Comparison of ENCODE assay signal across 8 mouse cellular contexts in the genomic region with DNA sequence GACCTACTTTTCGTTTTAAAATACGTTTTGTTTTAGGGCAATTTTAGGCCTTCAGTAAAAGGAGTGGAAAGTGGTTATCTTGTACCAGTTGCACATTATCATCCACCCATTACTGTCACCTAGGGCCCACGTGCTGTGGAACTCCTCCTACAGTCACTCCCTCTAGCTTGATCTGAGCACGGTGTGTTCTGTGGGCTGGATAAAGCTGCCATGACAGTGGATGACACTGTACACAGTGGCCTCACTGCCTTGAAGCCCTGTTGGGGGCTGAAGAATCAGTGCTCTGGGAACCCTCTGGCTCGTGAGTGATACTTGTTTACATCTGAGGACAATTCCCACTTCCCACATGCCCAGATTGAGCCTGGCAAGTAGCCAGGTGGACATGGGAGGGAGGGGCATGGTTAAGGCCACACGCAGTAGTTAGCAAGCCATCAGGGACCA. TPM values are rescaled to one million over a fixed set of nuclear protein-coding genes. Genes with fewer than 3 reads are reported as not detected.
A peak's percentile ranks its signal among the peaks of the same experiment; 100 is the strongest.
DNase-seq lines count a peak whose midpoint lies in the region; ATAC-seq and TF ChIP-seq lines count a peak whose summit lies in the region.

No protein-coding gene starts in this region.

- ATAC-seq in granulocyte monocyte progenitor cell, adult 5-6 weeks (replicated peaks; ENCODE audit: poor library complexity, severe bottlenecking) = peak; percentile 24; the same call in 1 of the 2 replicates
- ATAC-seq in lung, postnatal 0 days = peak; percentile 15

- WGBS in kidney, adult 2 months = 4% methylated on average over 6 of the region's 6 CpGs
- WGBS in lung, postnatal 0 days = 2% methylated on average over 6 of the region's 6 CpGs

- no peaks in the 10 kb centered on the region for H3K9me3 ChIP-seq in ES-Bruce4 (replicated peaks; ENCODE audit: control insufficient read depth, insufficient read depth, low read length, poor library complexity, severe bottlenecking)
- H3K9me3 ChIP-seq in lung, postnatal 0 days (ENCODE audit: low read length) = no peaks in the 10 kb centered on the region

- H3K4me1 ChIP-seq in ES-Bruce4 (ENCODE audit: control insufficient read depth, insufficient read depth, low read length) = peaks cover 2% of the 10 kb centered on the region
- peaks cover 26% of the 10 kb centered on the region for H3K4me1 ChIP-seq in kidney, adult 2 months (ENCODE audit: control insufficient read depth, insufficient read depth, low read length)
- H3K4me1 ChIP-seq in lung, postnatal 0 days (ENCODE audit: insufficient read depth, low read depth, low read length) = peaks cover 32% of the 10 kb centered on the region

- H3K4me3 ChIP-seq in ES-Bruce4 (ENCODE audit: low read depth, low read length) = peak overlapping the region; percentile 96
- H3K4me3 ChIP-seq in kidney, adult 2 months (ENCODE audit: insufficient read depth, low read depth, low read length) = peak overlapping the region; percentile 94
- H3K4me3 ChIP-seq in lung, postnatal 0 days (ENCODE audit: low read depth, low read length) = peak overlapping the region; percentile 79

- no peak for TF ChIP-seq POLR2A in ES-Bruce4 (IDR thresholded peaks at IDR 0.05; ENCODE audit: insufficient read depth, low read length)
- no peak for TF ChIP-seq POLR2A in kidney, adult 2 months (IDR thresholded peaks at IDR 0.05; ENCODE audit: low read depth, low read length)

- DNase-seq in B cell, adult 2 months = peak; percentile 22 to 33
- DNase-seq in cerebellum, adult 11-12 months = peak; percentile 75
- DNase-seq in kidney, adult 2 months = peak; percentile 42
- peak; percentile 67 for DNase-seq in lung, postnatal 0 days (ENCODE audit: low spot score)
- peak; percentile 45 for DNase-seq in skeletal muscle tissue, adult 2 months (ENCODE audit: low read depth, low spot score)
- DNase-seq in layer of hippocampus, adult 8-10 months (ENCODE audit: low spot score in 2 of 2) = no peak

- H3K4me2 ChIP-seq in lung, postnatal 0 days (replicated peaks; ENCODE audit: low read depth, low read length) = peak overlapping the region; percentile 79

- TF ChIP-seq CTCF in ES-Bruce4 (IDR thresholded peaks at IDR 0.05; ENCODE audit: low read depth, low read length) = no peak
- no peak for TF ChIP-seq CTCF in kidney, adult 2 months (conservative IDR thresholded peaks at IDR 0.05; ENCODE audit: insufficient read depth, insufficient read length, low read depth, low read length)
- no peak for TF ChIP-seq CTCF in lung, postnatal 0 days (IDR thresholded peaks at IDR 0.05)

- H3K9ac ChIP-seq in ES-Bruce4 (ENCODE audit: low read depth, poor library complexity, severe bottlenecking) = peak overlapping the region; percentile 72
- H3K9ac ChIP-seq in lung, postnatal 0 days (replicated peaks; ENCODE audit: low read depth) = peak overlapping the region; percentile 70

- no peak overlapping the region for H3K27ac ChIP-seq in ES-Bruce4 (ENCODE audit: insufficient read depth, low read length)
- H3K27ac ChIP-seq in kidney, adult 2 months (ENCODE audit: insufficient read depth, low read depth, low read length) = peak overlapping the region; percentile 65
- peak overlapping the region; percentile 95 for H3K27ac ChIP-seq in lung, postnatal 0 days (ENCODE audit: low read length)

- peaks cover 5% of the 10 kb centered on the region for H3K36me3 ChIP-seq in ES-Bruce4 (ENCODE audit: control insufficient read depth, insufficient read depth, low read length, poor library complexity, severe bottlenecking)
- no peaks in the 10 kb centered on the region for H3K36me3 ChIP-seq in kidney, adult 2 months (ENCODE audit: control insufficient read depth, insufficient read depth, low read length)
- H3K36me3 ChIP-seq in lung, postnatal 0 days (ENCODE audit: insufficient read depth, low read length) = peaks cover 1% of the 10 kb centered on the region; the same call in 1 of the 2 replicates

- no peak for TF ChIP-seq EP300 in ES-Bruce4 (IDR thresholded peaks at IDR 0.05; ENCODE audit: insufficient read depth, low read depth, low read length)
- no peak for TF ChIP-seq EP300 in lung, postnatal 0 days (IDR thresholded peaks at IDR 0.05)

- H3K27me3 ChIP-seq in ES-Bruce4 (ENCODE audit: control insufficient read depth, insufficient read depth, low read length, poor library complexity, severe bottlenecking) = no peaks in the 10 kb centered on the region
- H3K27me3 ChIP-seq in kidney, adult 2 months (replicated peaks; ENCODE audit: control insufficient read depth, insufficient read depth, low read length) = no peaks in the 10 kb centered on the region
- H3K27me3 ChIP-seq in lung, postnatal 0 days (replicated peaks; ENCODE audit: insufficient read depth, low read length) = no peaks in the 10 kb centered on the region

RNA-seq across cellular contexts. Expression of gene Get4, which starts 1.2 kb away (rescaled TPM):
- polyA plus RNA-seq in ES-Bruce4 (2011; ENCODE audit: insufficient read depth, insufficient read length, low read depth, missing spikeins) = 55.9 and 67.7 TPM in 2 replicates
- 43.8 and 51.8 TPM in 2 replicates for total RNA-seq in granulocyte monocyte progenitor cell, adult 5-6 weeks (2014; fragmentation: Nextera tagmentation)
- 17.9 and 30.5 TPM in 2 replicates for total RNA-seq in granulocyte monocyte progenitor cell, adult 5-6 weeks (2017)
- 79.3 and 96.2 TPM in 2 replicates for polyA plus RNA-seq in kidney, adult 2 months (2012; rRNA removed)
- 151 and 170 TPM in 2 replicates for polyA plus RNA-seq in lung, postnatal 0 days (2015; fragmentation: Nextera tagmentation; extraction: Ambion mirVana)
- 10 to 100 TPM; 47.8 to 56.9 (median 50.8) TPM for total RNA-seq in layer of hippocampus, adult 8-10 months (2022)

RNA-seq across cellular contexts. Expression of gene Sun1, which starts 52.9 kb away (rescaled TPM):
- polyA plus RNA-seq in ES-Bruce4 (2011; ENCODE audit: insufficient read depth, insufficient read length, low read depth, missing spikeins) = 74.1 and 84.2 TPM in 2 replicates
- total RNA-seq in granulocyte monocyte progenitor cell, adult 5-6 weeks (2014; fragmentation: Nextera tagmentation) = 33.4 and 43.0 TPM in 2 replicates
- 23.3 and 33.9 TPM in 2 replicates for total RNA-seq in granulocyte monocyte progenitor cell, adult 5-6 weeks (2017)
- polyA plus RNA-seq in kidney, adult 2 months (2012; rRNA removed) = 40.0 and 41.0 TPM in 2 replicates
- 35.1 and 37.6 TPM in 2 replicates for polyA plus RNA-seq in lung, postnatal 0 days (2015; fragmentation: Nextera tagmentation; extraction: Ambion mirVana)
- total RNA-seq in layer of hippocampus, adult 8-10 months (2022) = 10 to 100 TPM; 87.2 to 98.8 (median 91.4) TPM

Comparison
In these comparisons a context has a peak if more than half of its experiments do, and no peak if none do; other contexts are left out.
1. DNase-seq: peak in B cell, adult 2 months (2 of 2), cerebellum, adult 11-12 months (single experiment), kidney, adult 2 months (single experiment), lung, postnatal 0 days (single experiment) and skeletal muscle tissue, adult 2 months (single experiment); none in layer of hippocampus, adult 8-10 months (0 of 2).
2. Peak in every context shown above with its lines, with median percentiles within 50 percentile points of each other: H3K4me3 ChIP-seq.